Mouse (Mus musculus) frontal cortex, postnatal 36 days (tissue): ENCODE data around the gene Eif4ebp2.

ENCODE experiments used
- DNase-seq, 2 experiments: peaks; one replicate each; pipeline ENCODE4 v3.0.0; 2022; ENCODE audit warnings: low spot score in 2 of 2

The Eif4ebp2 gene

GRCm38 (mm10) chr10:61452645-61453044 is at the start of gene Eif4ebp2:
Eif4ebp2 (minus strand) TSS chr10:61452661.
- peak; percentile 98 to 99 for DNase-seq

DNA sequence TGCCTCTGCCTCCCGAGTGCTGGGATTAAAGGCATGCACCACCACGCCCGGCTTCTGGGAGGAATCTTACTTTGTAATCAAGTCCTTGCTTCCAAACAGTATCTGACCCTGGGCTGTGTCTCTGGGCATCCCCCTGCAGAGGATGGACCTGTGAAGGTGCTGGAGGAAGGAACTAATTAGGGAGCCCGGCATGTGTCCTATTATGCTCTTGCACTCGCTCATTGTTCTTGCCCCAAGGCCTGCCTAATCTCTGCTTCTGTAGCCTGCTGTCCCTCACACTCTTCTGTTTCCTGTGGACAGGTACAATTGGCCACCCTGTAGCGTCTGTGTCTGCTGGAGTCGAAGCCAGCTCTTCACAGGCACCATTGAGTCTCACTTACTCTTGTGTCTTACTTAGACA is 48.3 kb upstream of the Eif4ebp2 start:
- no peak for DNase-seq

DNA sequence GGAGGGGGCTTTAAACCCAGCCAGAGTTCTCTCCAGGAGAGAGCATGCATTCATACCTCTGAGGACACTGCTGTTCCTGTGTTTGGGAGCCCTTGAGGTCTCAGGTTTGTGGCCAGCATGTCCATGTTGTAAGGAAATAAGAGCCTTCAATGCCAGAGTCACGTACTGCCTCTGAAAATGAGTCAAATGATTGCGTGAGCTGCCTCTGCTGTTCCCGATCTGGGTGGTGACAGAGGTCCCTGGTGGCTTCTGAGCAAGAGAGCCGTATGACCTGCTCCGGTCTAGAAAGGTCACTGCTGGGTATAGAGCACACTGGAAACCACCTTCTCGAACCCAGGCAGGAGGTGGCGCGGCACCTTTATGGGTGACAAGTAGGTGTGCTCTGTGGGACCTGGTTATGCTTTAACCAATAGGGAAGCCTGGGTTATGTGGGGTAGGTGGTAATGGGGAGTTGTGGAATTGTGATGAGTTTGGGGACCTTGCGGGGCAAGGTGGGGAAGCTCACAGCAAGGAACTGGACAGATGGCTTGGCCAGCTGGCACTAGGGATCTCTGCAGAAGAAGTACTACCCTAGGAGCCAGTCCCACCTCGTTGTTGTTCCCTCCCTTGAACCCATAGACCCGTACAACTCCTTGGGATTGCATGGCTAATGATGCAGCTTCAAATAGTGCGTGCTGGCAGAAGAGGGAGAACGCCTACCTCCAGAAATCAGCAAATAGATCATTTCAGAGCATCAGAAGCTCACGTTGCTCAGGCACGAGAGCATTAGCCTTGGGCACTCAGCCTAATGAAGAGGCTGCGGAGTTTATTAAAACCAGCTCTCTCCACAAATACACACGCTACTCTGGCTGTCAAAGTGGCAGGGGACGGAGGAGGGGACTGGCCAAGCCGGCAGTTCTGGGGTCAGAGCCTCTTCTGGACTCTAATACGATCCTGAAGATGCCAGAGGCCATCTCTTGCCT is 47.3 kb upstream of the Eif4ebp2 start:
- DNase-seq, result no peak

- no peak for DNase-seq
Observed at GRCm38 (mm10) chr10:61496231-61496630, 43.8 kb upstream of the Eif4ebp2 start.

DNA sequence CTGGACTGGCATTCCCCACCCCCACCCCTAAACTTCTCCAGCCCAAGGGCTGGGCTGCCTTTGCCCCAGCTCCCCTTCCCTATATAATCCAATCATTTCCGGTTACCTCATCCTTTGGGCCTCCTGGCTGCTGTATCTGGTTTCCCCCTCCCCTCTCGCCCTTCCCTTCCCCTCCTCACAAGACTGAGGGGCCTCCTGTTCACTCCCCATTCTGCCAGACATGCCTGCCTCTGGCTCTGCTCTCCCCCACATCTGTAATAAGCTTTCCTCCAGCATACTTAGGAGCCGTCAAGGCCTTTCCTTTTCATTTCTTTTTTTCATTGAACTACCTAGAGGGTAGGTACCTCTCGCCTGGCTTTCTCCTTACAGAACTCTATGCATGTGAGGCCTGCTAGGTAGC is 43.0 kb upstream of the Eif4ebp2 start:
- DNase-seq, result no peak

DNA sequence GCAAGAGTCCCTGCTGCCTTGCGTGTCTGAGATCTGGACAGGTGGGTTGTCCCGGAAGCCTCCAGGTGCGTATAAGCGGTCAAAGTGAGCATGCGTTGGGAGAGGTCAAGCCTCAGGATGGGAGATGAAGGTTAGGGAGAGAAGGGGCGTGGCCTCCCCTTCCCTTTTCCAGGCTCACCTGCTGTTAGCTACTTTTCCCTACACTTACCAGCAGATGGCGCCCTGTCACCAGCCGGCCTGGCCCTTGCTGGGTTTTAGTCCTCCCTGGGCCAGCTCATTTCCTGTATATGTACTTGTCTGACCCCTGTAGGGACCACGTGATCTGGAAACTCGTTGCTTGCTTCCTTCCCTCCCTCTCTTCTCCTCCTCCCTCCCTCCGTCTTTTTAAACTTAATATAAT is 39.6 kb upstream of the Eif4ebp2 start:
- DNase-seq, result peak; percentile 71 to 77

GRCm38 (mm10) chr10:61491573-61491972 is 39.1 kb upstream of the Eif4ebp2 start:
- no peak for DNase-seq

- no peak for DNase-seq
Observed at GRCm38 (mm10) chr10:61488522-61489110, 36.2 kb upstream of the Eif4ebp2 start.

GRCm38 (mm10) chr10:61486551-61487339 is 34.3 kb upstream of the Eif4ebp2 start:
- no peak for DNase-seq

DNA sequence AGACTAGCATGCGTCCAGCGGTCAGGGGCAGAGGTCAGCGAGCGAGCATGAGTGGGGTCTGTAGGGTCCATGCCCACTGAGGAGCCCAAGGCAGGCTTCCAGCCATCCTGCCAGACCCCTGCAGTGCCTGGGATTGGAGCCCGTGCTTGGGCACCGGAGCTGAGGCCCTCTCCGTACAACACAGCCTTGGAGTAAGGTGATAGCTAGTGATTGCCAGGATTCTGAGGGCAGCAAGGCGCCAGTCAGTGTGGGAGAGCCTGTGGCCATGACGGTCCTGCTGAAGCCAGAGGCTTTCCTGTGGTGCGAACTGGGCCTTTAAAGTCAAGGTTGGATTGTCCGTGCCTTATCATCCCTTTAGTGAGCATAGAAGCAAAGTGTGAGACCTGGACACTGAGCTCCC is 32.3 kb upstream of the Eif4ebp2 start:
- no peak for DNase-seq

DNA sequence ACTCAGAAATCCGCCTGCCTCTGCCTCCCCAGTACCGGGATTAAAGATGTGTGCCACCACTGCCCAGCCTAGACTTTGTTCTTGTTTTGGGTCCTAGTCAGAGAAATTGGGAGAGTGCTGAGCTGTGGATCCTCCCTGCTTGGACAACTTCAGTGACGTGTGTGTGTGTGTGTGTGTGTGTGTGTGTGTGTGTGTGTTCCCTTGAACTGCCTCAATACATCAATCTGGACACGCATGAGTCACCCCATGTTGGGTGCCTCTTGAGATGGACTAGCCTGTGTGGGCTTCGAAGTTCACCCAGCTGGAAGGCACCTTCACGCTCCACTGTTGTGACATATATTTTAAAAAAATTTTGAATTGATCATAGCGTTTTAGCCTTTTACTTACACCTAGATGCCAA is 30.3 kb upstream of the Eif4ebp2 start:
- DNase-seq, result no peak

DNA sequence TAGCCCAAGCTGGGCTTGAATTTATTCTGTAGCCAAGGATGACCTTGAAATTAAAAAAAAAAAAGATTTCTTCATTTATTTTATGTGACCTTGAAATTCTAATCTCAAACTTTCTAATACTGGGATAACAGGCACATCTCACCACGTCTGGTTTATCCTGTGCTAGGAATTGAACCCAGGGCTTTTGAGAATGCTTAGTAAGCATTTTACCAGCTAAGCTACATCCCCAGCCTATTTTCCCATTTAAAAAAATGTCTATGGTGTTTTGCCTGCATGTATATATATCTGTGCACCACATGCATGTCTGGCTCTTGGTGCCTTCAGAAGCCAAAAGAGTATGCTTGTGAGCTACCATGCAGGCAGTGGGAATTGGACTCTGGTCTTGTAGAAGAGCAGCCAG is 28.0 kb upstream of the Eif4ebp2 start:
- no peak for DNase-seq

DNA sequence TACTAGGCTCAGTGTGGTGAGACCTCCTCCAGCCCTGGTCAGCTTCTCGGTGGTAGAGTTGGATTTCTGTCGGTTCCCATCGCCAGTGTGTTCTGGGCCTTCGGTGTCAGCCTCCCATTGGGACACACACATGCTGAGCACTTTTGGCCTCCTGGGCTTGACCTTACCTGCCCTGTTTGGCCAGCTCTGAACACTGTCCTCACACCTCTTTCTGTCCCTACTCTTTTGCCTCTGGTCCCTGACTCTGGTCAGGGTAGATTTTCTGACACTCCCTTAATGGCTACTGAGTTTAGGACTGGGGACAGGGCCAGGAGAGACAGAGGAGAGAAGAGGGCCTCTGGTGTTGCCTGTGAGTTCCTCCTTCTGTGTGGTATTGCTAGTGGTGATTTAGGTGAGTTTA is 27.5 kb upstream of the Eif4ebp2 start:
- DNase-seq, result no peak

DNA sequence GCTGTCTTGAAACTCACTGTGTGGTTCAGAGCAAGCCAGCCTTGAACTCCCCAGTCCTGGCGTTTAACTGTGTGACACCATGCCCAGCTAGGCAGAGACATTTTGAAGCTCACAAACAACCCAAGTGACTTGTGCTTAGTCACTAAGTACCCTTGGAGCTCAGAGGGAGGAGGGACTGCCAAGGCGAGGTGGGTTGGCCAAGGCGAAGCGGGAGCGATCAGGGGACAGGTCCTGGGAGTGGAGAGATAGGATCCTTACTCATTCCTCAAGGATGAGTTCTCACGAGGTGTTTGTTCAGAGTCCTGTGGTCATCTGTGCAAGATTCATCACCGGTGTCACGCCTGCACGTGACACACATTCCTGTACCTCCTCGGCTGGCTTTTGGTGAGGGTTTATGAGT is 27.0 kb upstream of the Eif4ebp2 start:
- no peak for DNase-seq

- DNase-seq, result no peak
Observed at GRCm38 (mm10) chr10:61476440-61477165, 24.1 kb upstream of the Eif4ebp2 start.

DNA sequence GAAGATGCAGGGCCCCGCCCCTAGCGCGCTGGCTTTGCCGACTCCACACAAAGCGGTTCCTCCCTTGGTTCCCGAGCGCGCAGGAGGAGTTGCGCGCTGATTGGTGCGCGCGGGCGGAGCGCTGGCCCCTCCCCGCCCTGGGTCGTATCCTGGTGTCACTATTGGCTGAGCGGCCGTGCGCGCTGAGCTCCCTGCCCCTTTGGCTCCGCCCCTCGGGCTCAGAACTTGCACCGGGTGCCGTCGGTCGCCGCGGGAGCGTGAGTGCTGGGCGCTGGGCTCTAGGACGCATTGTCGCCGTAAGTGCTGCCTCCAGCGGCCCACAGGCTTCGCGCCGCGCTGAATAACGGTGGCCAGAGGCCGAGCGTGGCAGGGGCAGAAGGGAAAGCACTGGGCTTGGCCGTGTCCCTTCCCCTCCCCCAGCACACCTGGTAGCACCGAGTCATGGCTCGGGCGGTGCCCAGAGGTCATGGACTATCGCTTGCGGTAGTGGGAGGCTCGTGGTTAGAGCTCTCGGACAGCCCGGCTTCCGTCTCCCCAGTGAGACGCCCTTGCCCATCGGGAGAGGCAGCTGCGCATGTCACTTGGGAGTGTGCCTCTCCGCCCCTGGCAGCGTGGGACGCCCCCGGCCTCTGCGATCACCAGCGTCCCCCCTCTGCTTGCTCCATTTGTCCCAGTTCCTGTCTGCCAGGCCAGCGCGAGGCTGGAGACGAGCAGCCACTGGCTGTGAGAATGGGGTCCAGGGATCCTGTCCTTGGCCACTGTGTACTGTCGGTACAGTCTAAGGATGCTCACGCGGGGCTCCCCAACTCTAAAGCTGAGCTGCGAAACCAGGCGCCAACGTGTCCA is 23.4 kb upstream of the Eif4ebp2 start, which contains the start of gene Lrrc20:
TSS of gene Lrrc20 (plus strand) at position 208 of the 846 bp plus-strand sequence.
- peak; percentile 92 to 96 for DNase-seq

GRCm38 (mm10) chr10:61474344-61474743 is 21.9 kb upstream of the Eif4ebp2 start:
- no peak for DNase-seq

DNA sequence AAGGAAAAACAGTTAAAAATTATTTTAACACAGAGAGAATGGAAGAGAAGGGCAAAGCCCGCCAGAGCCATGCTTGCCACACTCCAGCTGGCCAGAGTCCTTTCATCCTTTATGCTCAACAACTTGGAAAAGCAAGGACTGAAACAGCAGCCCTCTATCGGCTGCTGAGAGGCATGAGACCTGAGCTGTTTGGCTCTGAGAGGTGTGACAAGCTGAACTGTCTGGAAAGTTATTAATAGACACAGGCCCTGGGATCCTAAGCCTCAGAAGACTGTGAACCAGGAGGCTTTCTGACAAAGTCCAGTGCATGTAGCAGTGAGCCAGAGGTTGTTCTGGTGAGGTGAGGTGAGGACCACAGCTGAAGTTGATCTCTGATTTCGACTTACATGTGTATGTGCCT is 21.2 kb upstream of the Eif4ebp2 start:
- no peak for DNase-seq

- DNase-seq, result no peak
Observed at GRCm38 (mm10) chr10:61468900-61469299, 16.4 kb upstream of the Eif4ebp2 start.

DNA sequence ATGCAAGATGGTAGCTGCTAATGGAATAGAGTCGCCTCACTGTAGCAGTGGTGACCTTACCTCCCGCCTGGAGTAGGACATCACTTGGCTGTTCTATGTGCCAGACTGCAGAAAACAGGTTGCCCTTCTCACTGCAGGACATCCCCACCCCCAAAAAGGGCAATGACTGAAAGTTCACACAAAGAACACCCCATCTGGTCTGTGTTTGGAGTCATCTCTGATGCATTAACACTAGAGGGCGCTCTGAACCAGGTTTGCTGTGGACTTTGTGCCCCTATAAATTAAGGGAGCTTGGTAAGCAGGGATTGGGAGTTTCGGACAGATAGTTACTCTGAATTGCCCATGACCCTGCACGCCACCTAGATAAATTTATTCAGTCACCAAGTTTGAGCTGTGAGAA is 14.4 kb upstream of the Eif4ebp2 start:
- DNase-seq, result no peak

- no peak for DNase-seq
Observed at GRCm38 (mm10) chr10:61466242-61466641, 13.8 kb upstream of the Eif4ebp2 start.
